Mouse (Mus musculus) kidney, postnatal 0 days (tissue): ENCODE measurements around the gene Nedd8. TPM values are rescaled to one million over a fixed set of nuclear protein-coding genes. Genes with fewer than 3 reads are reported as not detected.

Experiments
- ATAC-seq: fragments of 200-750 bp; cut with Nextera tagmentation; replicated peaks from 2 replicates; pipeline ENCODE4 v1.8.0; 2017; ENCODE audit warnings: low read depth, moderate number of reproducible peaks, moderate TSS enrichment, moderate library complexity; ENCODE audit not compliant: low FRiP score
- DNase-seq: peaks from one replicate; pipeline ENCODE4 v3.0.0-alpha.2; 2016; ENCODE audit warnings: low spot score
- H3K27ac ChIP-seq: fragments of 300-500 bp; sonication (generic); 2 replicates; pipeline ENCODE4 v1.5.1; 2014; ENCODE audit warnings: mild to moderate bottlenecking
- H3K27me3 ChIP-seq: fragments of 300-500 bp; sonication (generic); 2 replicates; pipeline ENCODE4 v1.6.1; 2014; ENCODE audit warnings: low read length, mixed read lengths; ENCODE audit not compliant: insufficient read depth
- H3K36me3 ChIP-seq: fragments of 300-500 bp; sonication (generic); 2 replicates; pipeline ENCODE4 v1.6.1; 2014; ENCODE audit warnings: low read length, mixed read lengths; ENCODE audit not compliant: insufficient read depth
- H3K4me1 ChIP-seq: fragments of 300-500 bp; sonication (generic); replicated peaks from 2 replicates; pipeline ENCODE4 v1.6.1; 2014; ENCODE audit warnings: antibody characterized with exemption, low read length, mixed read lengths; ENCODE audit not compliant: insufficient read depth
- H3K4me2 ChIP-seq: fragments of 300-500 bp; sonication (generic); 2 replicates; pipeline ENCODE4 v1.6.1; 2014; ENCODE audit warnings: mild to moderate bottlenecking, low read length, moderate library complexity, mixed read lengths
- H3K4me3 ChIP-seq: fragments of 300-500 bp; sonication (generic); replicated peaks from 2 replicates; pipeline ENCODE4 v1.5.1; 2014; ENCODE audit warnings: low read depth, low read length
- H3K9ac ChIP-seq: fragments of 300-500 bp; sonication (generic); 2 replicates; pipeline ENCODE4 v1.6.1; 2014; ENCODE audit warnings: low read depth, low read length
- H3K9me3 ChIP-seq: fragments of 300-500 bp; sonication (generic); replicated peaks from 2 replicates; pipeline ENCODE4 v1.6.1; 2016; ENCODE audit warnings: low read length, inconsistent platforms, mixed read lengths
- CTCF ChIP-seq: IDR thresholded peaks from 2 replicates; pipeline ENCODE4 v1.5.1; 2016; ENCODE audit warnings: antibody characterized with exemption, low read depth, mild to moderate bottlenecking, moderate library complexity
- WGBS: fragments of 180-500 bp; shearing (Covaris S2); extraction: QIAGEN DNeasy Blood & Tissue Kit; methylation state at CpG from one replicate; pipeline ENCODE4 v1.1.7; 2014; 5-methylcytosine and 5-hydroxymethylcytosine counted together
- polyA plus RNA-seq: library from polyadenylated mRNA; unstranded; fragments of >200 nt; fragmentation: Nextera tagmentation; extraction: Ambion mirVana; gene quantifications from 2 replicates; pipeline ENCODE4 v1.2.1, GENCODE M21; 2015

Nedd8 gene
- polyA plus RNA-seq, 1 experiment from 2014 or later = 548 TPM

DNA sequence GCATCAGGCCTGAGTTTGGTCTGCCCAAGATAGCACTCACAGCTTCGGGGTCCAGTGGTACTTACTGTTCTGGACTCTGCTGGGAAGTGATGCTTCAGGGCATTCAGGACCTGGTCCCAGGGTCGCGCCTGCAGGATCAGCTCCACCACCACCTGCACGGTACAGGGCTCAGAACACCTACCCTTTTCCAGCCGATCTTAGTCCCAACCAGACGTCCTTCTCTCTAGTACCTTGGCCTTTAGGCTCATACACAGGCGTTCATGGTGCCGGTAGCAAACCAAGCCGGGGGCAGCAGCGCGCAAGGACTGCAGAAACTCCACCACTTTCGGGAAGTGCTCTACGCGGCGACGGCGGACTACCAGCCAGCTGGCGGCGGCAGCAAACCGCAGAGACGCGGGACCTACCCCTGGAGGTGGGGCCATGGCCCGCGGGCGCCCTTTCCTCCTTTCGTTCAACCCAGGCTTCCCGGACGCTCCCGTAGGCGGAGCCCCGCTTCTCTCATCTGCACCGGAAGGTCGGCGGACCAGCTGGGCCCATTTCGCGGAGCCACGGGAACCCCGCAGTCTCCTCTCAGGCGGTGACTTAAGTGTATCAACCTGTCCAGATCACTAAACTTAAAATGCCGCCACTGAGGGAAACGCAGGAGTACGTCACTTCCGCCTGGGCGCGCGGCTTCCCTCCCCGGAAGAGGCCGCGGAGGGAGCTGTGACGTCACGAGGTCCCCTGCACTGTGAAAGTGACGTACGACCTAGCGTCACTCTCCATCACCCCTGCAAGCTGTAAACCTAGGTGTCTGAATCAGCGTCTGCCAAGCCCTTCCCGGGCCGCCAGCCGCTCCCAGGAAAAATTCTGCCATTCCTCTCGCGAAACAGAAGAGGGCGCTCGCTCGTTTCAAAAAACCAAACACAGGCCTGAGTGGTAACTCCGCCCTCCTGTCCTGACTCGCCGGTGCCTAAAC is 9.5 kb upstream of the Nedd8 start, which contains the start of gene Tinf2:
Tinf2 (minus strand) TSS at position 661 of the 958 bp plus-strand sequence.
- Histone ChIP-seq H3K4me3 (peak within 1 kb of the TSS; percentile 79), H3K4me2 (peak within 1 kb of the TSS; percentile 89), H3K36me3 (peaks cover 21% of the 10 kb centered on the region), H3K9me3 (no peaks in the 10 kb centered on the region), H3K4me1 (no peaks in the 10 kb centered on the region), H3K27ac (peak within 1 kb of the TSS; percentile 92), H3K9ac (peak within 1 kb of the TSS; percentile 83), H3K27me3 (no peaks in the 10 kb centered on the region)
- WGBS = under 1% methylated on average over 65 of the region's 66 CpGs
- peak; percentile 96 for ATAC-seq
- peak; percentile 88 for TF ChIP-seq CTCF
- DNase-seq = peak; percentile 97

DNA sequence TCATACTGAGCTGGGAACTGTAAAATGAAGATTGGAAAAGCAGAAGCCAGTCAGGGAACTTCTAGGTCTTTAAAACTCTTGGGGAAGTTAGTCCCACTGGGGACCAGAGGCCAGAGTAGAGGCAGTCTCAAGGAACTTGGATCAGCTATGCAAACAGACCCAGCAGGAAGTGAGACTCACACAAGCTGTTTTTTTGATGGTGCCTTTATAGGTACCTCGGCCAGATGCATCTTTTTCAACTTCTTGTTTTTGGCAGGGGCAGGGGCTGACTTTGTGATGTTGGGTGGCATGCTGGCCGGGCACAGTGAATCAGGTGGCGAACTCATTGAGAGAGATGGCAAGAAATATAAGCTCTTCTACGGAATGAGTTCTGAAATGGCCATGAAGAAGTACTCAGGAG is 5.7 kb upstream of the Nedd8 start:
- 84% methylated on average over 4 of the region's 4 CpGs for WGBS
- H3K4me2 ChIP-seq = no peak overlapping the region
- H3K9ac ChIP-seq = no peak overlapping the region
- no peak for TF ChIP-seq CTCF
- DNase-seq (no peak), ATAC-seq (no peak)
- H3K27ac ChIP-seq = no peak overlapping the region
- no peaks in the 10 kb centered on the region for H3K9me3 ChIP-seq
- H3K4me3 ChIP-seq = no peak overlapping the region
- H3K4me1 ChIP-seq = peaks cover 4% of the 10 kb centered on the region; the same call in 1 of the 2 replicates
- H3K36me3 ChIP-seq = peaks cover 31% of the 10 kb centered on the region
- H3K27me3 ChIP-seq = no peaks in the 10 kb centered on the region

DNA sequence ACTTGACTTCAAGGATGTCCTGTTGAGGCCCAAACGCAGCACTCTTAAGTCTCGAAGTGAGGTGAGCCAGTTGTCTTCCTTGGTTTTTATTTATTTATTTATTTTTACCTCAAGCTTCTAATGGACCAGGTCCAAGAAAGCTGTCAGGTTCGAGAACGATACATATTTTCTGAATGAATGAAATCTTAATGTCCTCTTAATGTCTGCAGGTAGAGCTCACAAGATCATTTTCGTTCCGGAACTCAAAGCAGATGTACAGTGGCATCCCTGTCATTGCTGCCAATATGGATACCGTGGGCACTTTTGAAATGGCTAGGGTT is 777 bp upstream of the Nedd8 start:
- ATAC-seq (no peak), DNase-seq (no peak)
- Histone ChIP-seq H3K27me3 (no peaks in the 10 kb centered on the region), H3K36me3 (peaks cover 17% of the 10 kb centered on the region), H3K4me3 (peak overlapping the region; percentile 70), H3K4me2 (peak overlapping the region; percentile 76), H3K27ac (peak overlapping the region; percentile 82; the same call in 1 of the 2 replicates), H3K9me3 (no peaks in the 10 kb centered on the region), H3K4me1 (peaks cover 13% of the 10 kb centered on the region), H3K9ac (peak overlapping the region; percentile 51; the same call in 1 of the 2 replicates)
- WGBS = 71% methylated on average over 7 of the region's 7 CpGs
- TF ChIP-seq CTCF = no peak

- under 1% methylated on average over 12 of the region's 12 CpGs for whole genome bisulfite sequencing
- peak; percentile 37; the same call in 1 of the 2 replicates for ATAC-seq
- peaks cover 13% of the 10 kb centered on the region for H3K36me3 ChIP-seq
- H3K4me2 ChIP-seq = peak overlapping the region; percentile 76
- H3K4me1 ChIP-seq = peaks cover 13% of the 10 kb centered on the region
- H3K9ac ChIP-seq = peak overlapping the region; percentile 81
- H3K27ac ChIP-seq = peak overlapping the region; percentile 82
- peak overlapping the region; percentile 70 for H3K4me3 ChIP-seq
- no peak for DNase-seq
- H3K27me3 ChIP-seq = no peaks in the 10 kb centered on the region
- TF ChIP-seq CTCF = 0 out of 2 replicates have a peak, but pooled peaks have one; percentile 9
- H3K9me3 ChIP-seq = no peaks in the 10 kb centered on the region
These were observed 465 bp downstream of the Nedd8 start for GRCm38 (mm10) chr14:55671486-55671832.

DNA sequence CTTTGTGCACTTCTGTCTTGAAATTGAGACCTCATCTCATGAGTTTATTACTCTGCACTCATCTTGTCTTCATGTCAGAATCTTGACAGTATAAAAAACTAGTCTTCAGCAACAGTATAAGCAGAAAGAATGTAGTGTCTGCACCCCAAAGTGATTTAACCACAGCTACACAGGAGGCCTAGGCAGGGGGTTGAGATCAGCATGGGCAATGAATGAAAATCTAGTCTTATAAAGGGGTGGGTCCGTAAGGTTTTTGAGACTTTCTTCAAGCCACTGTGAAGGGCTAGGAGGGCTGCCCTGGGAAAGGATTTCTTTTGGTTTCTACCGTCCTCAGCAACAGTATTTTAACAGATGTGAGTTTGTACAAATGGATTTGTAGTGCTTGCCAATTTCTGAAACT is 11.3 kb downstream of the Nedd8 start:
- DNase-seq (no peak), ATAC-seq (no peak)
- no peak overlapping the region for H3K27ac ChIP-seq
- H3K27me3 ChIP-seq = no peaks in the 10 kb centered on the region
- peaks cover 14% of the 10 kb centered on the region; the same call in 1 of the 2 replicates for H3K36me3 ChIP-seq
- no peak for TF ChIP-seq CTCF
- no peak overlapping the region; the same call in 1 of the 2 replicates for H3K4me3 ChIP-seq
- no peaks in the 10 kb centered on the region for H3K9me3 ChIP-seq
- 0 out of 2 replicates have a peak overlapping the region, but pooled peaks have one; percentile 53 for H3K4me2 ChIP-seq
- H3K9ac ChIP-seq = 0 out of 2 replicates have a peak overlapping the region, but pooled peaks have one; percentile 8
- 0 out of 2 replicates have a peak, but pooled peaks cover 3% of the 10 kb centered on the region for H3K4me1 ChIP-seq
- WGBS = 56% methylated on average over 2 of the region's 2 CpGs

DNA sequence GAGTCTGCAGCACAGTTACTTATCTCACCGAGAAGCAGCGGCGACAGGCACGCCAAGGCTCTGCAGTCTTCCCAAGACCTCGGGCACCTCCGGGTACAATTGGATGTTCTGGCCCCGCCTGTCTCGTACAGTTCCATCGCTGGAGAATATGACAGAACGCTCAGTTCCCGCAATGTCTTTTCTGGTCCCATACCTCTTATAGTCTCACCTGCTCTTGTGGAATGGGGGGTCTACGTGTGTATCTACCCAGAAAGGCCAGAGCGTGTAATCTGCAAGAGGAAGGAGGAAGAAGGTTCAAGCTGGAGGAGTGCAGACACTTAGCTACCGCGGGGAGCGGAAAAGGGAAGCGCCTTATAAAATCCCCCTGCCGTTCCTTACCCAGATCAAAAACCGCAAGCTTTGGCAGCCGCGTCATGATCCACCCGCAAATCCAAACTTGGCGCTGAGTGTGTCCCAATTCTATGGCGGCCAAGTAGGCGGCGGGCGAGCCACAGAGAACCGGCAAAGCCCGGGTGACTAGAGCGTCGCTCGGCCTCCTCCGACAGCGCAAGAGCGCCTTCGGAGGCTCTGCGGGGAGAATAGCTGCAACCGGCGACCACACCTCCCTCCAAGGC is 11.9 kb downstream of the Nedd8 start, which contains the start of gene Mdp1:
Mdp1 (minus strand) TSS at position 549 of the 614 bp plus-strand sequence.
- Histone ChIP-seq H3K4me1 (0 out of 2 replicates have a peak, but pooled peaks cover 3% of the 10 kb centered on the region), H3K9ac (peak within 1 kb of the TSS; percentile 77), H3K4me2 (peak within 1 kb of the TSS; percentile 53), H3K36me3 (peaks cover 14% of the 10 kb centered on the region; the same call in 1 of the 2 replicates), H3K4me3 (peak within 1 kb of the TSS; percentile 72), H3K27ac (peak within 1 kb of the TSS; percentile 60; the same call in 1 of the 2 replicates), H3K9me3 (no peaks in the 10 kb centered on the region), H3K27me3 (no peaks in the 10 kb centered on the region)
- TF ChIP-seq CTCF = peak; percentile 57
- under 1% methylated on average over 39 of the region's 39 CpGs for WGBS
- peak; percentile 88 for ATAC-seq
- peak; percentile 95 for DNase-seq
